In the genomic region with DNA sequence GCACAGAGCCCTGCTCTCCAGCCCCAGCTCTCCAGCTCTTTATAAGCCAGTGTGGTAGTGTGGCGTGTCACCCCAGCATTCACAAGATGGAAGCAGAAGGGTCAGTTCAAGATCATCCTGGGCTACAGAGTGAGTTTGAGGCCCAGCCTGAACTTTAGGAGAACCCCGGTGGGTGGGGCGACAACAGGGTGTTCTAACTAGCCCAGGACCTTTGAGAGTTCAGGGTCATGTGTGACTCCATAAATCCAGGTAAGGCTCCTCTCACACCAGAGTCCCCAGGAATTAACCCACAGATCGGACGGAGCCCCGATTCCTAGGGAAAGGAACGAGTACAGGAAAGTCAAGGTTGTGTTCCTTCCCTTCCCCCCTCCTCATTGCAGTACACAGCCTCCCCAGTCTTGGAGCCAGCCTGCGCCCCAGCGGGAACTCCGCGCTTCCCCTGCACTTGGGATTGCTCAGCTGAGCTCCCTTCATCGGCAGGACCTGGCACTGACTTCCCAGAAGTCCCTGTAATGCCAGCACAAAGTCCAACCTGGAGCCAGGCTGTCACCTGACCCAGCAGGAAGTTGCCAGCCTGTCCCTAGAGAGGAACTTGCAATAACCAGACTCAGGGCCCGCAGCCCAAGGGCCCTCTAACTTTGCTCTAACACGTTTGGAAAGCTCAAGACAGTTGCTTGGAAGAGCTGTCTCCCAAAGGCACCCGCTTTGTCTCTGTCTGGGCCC, we compare ENCODE assay signal across 8 mouse cellular contexts. TPM values are rescaled to one million over a fixed set of nuclear protein-coding genes. Genes with fewer than 3 reads are reported as not detected.
DNase-seq lines count a peak whose midpoint lies in the region; ATAC-seq lines count a peak whose summit lies in the region.

No protein-coding gene starts in this region.

- peak; percentile 93 for DNase-seq in heart, adult 11 months
- no peak for DNase-seq in heart, adult 8-10 months (ENCODE audit: low spot score)
- DNase-seq in kidney, adult 9 months, result peak; percentile 96
- peak; percentile 66 for DNase-seq in lung, postnatal 10 days
- no peak for DNase-seq in right cerebral cortex, adult 2 months (ENCODE audit: low spot score in 2 of 2)
- DNase-seq in left cerebral cortex, postnatal 4 days, result no peak
- DNase-seq in embryo, embryonic 9.5 days (ENCODE audit: extremely low spot score), result no peak

- H3K4me3 ChIP-seq in forebrain, embryonic 12.5 days (replicated peaks), result no peak overlapping the region

- no peaks in the 10 kb centered on the region for H3K9me3 ChIP-seq in forebrain, embryonic 12.5 days

- 13% methylated on average over 15 of the region's 15 CpGs for WGBS in forebrain, embryonic 12.5 days

- peaks cover 43% of the 10 kb centered on the region for H3K4me1 ChIP-seq in forebrain, embryonic 12.5 days

- peak overlapping the region; percentile 5; the same call in 1 of the 2 replicates for H3K9ac ChIP-seq in forebrain, embryonic 12.5 days

- intact Hi-C loops in left cerebral cortex, postnatal 4 days (cut with DNase I), result no loop called here

- no peaks in the 10 kb centered on the region for H3K36me3 ChIP-seq in forebrain, embryonic 12.5 days (replicated peaks)

- H3K4me2 ChIP-seq in forebrain, embryonic 12.5 days, result peak overlapping the region; percentile 39; the same call in 1 of the 2 replicates

- peak overlapping the region; percentile 62 for H3K27ac ChIP-seq in forebrain, embryonic 12.5 days

- H3K27me3 ChIP-seq in forebrain, embryonic 12.5 days, result peaks cover 61% of the 10 kb centered on the region

- ATAC-seq in forebrain, embryonic 12.5 days (ENCODE audit: low FRiP score), result no peak

RNA-seq across cellular contexts. Expression of gene C77080, which starts 10.3 kb away (rescaled TPM):
- 1 to 10 TPM; 2.8 to 4.0 (median 3.2) TPM for total RNA-seq in heart, adult 8-10 months (2022)
- 4.4 and 4.7 TPM in 2 replicates for polyA plus RNA-seq in forebrain, embryonic 12.5 days (2016; fragmentation: Nextera tagmentation; extraction: Ambion mirVana)
- 10 to 100 TPM in 1 of 2 experiments, 1 to 10 TPM in 1; 9.7 to 11.7 TPM for total RNA-seq in left cerebral cortex, postnatal 4 days (2021)

RNA-seq across cellular contexts. Expression of gene Sync, which starts 36.5 kb away (rescaled TPM):
- 10 to 100 TPM; 19.5 to 31.7 (median 25.4) TPM for total RNA-seq in heart, adult 8-10 months (2022)
- 0.29 and 0.40 TPM in 2 replicates for polyA plus RNA-seq in forebrain, embryonic 12.5 days (2016; fragmentation: Nextera tagmentation; extraction: Ambion mirVana)
- 1 to 10 TPM in 1 of 2 experiments, under 1 TPM in 1; 0.58 to 1.6 TPM for total RNA-seq in left cerebral cortex, postnatal 4 days (2021)

Comparison
In these comparisons a context has a peak if more than half of its experiments do, and no peak if none do; other contexts are left out.
1. DNase-seq: peak in heart, adult 11 months (single experiment), kidney, adult 9 months (single experiment) and lung, postnatal 10 days (single experiment); none in heart, adult 8-10 months (single experiment), right cerebral cortex, adult 2 months (0 of 2), left cerebral cortex, postnatal 4 days (single experiment) and embryo, embryonic 9.5 days (single experiment).
2. RNA of gene Sync, which starts 36.5 kb away (total RNA-seq): 19.5 to 31.7 TPM in heart, adult 8-10 months; 0.58 to 1.6 TPM in left cerebral cortex, postnatal 4 days; every median in the first group is over 4 times any median in the second.